Mouse (Mus musculus) liver, embryonic 14.5 days (tissue): Measurements from ENCODE around the gene P2rx2. TPM values are rescaled to one million over a fixed set of nuclear protein-coding genes. Genes with fewer than 3 reads are reported as not detected.

Experiments used
- ATAC-seq: fragments of 200-750 bp; cut with Nextera tagmentation; 2 replicates; pipeline ENCODE4 v1.8.0; 2017; ENCODE audit warnings: moderate number of reproducible peaks, mild to moderate bottlenecking, moderate library complexity; ENCODE audit not compliant: insufficient read depth
- DNase-seq, 3 experiments: peaks; one replicate each; pipeline ENCODE4 v3.0.0-alpha.2; 2012 to 2013; ENCODE audit warnings: low read depth in 3 of 3, low spot score in 3 of 3
- H3K27ac ChIP-seq: fragments of 300-500 bp; sonication (generic); 2 replicates; pipeline ENCODE4 v1.5.1; 2014; ENCODE audit warnings: moderate library complexity, mild to moderate bottlenecking, control low read depth, inconsistent platforms
- H3K27me3 ChIP-seq: fragments of 300-500 bp; sonication (generic); 2 replicates; pipeline ENCODE4 v1.6.1; 2014; ENCODE audit warnings: mild to moderate bottlenecking, low read length, moderate library complexity; ENCODE audit not compliant: control insufficient read depth, insufficient read depth
- H3K36me3 ChIP-seq: fragments of 300-500 bp; sonication (generic); replicated peaks from 2 replicates; pipeline ENCODE4 v1.6.1; 2014; ENCODE audit warnings: low read depth; ENCODE audit not compliant: control insufficient read depth, insufficient read depth
- H3K4me1 ChIP-seq, 2 experiments: fragments of 200-500 bp in 1 of 2; fragments of 300-500 bp in 1 of 2; sonication (generic) in 1 of 2; replicated peaks; 2 replicates each; pipeline ENCODE4 v1.6.1; 2012 to 2014; ENCODE audit warnings: antibody characterized with exemption in 1 of 2, inconsistent platforms in 1 of 2, low read length in 1 of 2; ENCODE audit not compliant: control insufficient read depth in 2 of 2, insufficient read depth in 2 of 2
- H3K4me2 ChIP-seq: fragments of 300-500 bp; sonication (generic); 2 replicates; pipeline ENCODE4 v1.6.1; 2014; ENCODE audit warnings: low read depth, mild to moderate bottlenecking, control low read depth, moderate library complexity
- H3K4me3 ChIP-seq, 2 experiments: fragments of 200-500 bp in 1 of 2; fragments of 300-500 bp in 1 of 2; sonication (generic) in 1 of 2; 2 replicates each; pipeline ENCODE4 v1.5.1; 2012 to 2014; ENCODE audit warnings: low read depth in 2 of 2, low read length in 2 of 2, mild to moderate bottlenecking in 2 of 2, control low read depth in 1 of 2, inconsistent platforms in 1 of 2, moderate library complexity in 1 of 2; ENCODE audit not compliant: insufficient read depth in 1 of 2
- H3K9ac ChIP-seq: fragments of 300-500 bp; sonication (generic); replicated peaks from 2 replicates; pipeline ENCODE4 v1.6.1; 2014; ENCODE audit warnings: mild to moderate bottlenecking, control low read depth, moderate library complexity
- H3K9me3 ChIP-seq: fragments of 300-500 bp; sonication (generic); 2 replicates; pipeline ENCODE4 v1.6.1; 2016; ENCODE audit warnings: low read length, mixed read lengths; ENCODE audit not compliant: control insufficient read depth
- CTCF ChIP-seq: IDR thresholded peaks from 2 replicates; pipeline ENCODE4 v1.5.1; 2016; ENCODE audit warnings: antibody characterized with exemption, low read depth, control low read depth
- EP300 ChIP-seq: IDR thresholded peaks from 2 replicates; pipeline ENCODE4 v1.6.1; 2016; ENCODE audit warnings: antibody characterized with exemption, low read depth
- WGBS: fragments of 180-500 bp; shearing (Covaris S2); extraction: QIAGEN DNeasy Blood & Tissue Kit; methylation state at CpG from one replicate; pipeline ENCODE4 v1.1.7; 2014; ENCODE audit not compliant: insufficient replicate concordance; 5-methylcytosine and 5-hydroxymethylcytosine counted together
- polyA plus RNA-seq, 2 experiments: library from polyadenylated mRNA; depleted of rRNA in 1 of 2; stranded (reverse) in 1 of 2; unstranded in 1 of 2; fragments of >200 nt; fragmentation: Nextera tagmentation in 1 of 2; extraction: Ambion mirVana in 1 of 2; gene quantifications; 2 replicates each; pipeline versions ENCODE4 v1.2.1 to v1.2.3; 2012 to 2014

The P2rx2 gene
- 0.03 and 0.06 TPM in 2 replicates for polyA plus RNA-seq (2012; rRNA removed)
- not detected in 2 replicates for polyA plus RNA-seq (2014; fragmentation: Nextera tagmentation; extraction: Ambion mirVana)

DNA sequence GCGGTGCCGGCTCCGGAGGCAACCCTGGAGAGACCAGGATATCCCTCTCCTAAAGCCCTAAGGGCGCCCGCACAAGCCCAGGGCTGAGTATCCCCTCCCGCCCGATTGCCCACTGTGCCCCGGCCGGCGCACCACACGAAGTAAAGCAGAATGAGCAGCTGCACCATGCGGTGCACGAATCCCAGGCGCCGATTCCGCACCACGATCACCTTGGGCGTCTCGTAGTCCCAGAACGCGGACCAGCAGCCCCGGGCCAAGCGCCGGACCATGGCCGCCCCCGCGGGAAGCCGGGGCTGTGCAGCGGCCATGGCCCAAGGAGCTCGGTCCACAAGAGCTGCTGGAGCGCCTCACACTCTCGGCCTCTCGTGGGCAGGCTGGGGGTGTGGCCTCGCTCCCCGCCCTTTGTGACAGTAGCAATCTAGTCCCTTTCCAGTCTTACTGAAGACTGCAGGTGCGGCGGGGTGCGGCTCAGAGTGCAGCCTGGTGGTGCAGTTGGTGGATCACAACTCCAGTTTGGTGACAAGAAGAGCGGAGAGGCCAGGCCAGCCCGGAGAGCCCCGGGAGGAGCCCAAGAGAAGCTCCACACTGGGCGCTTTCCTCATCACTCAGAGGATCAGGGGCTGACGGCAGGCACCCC lies at the start of gene P2rx2:
P2rx2 (minus strand) TSS at position 565 of the 637 bp plus-strand sequence.
- 4% methylated on average over 43 of the region's 43 CpGs for WGBS
- Histone ChIP-seq H3K4me1 (no peaks in the 10 kb centered on the region), H3K27me3 (peaks cover 23% of the 10 kb centered on the region), H3K27ac (no peak within 1 kb of the TSS), H3K9ac (no peak within 1 kb of the TSS), H3K36me3 (peaks cover 4% of the 10 kb centered on the region), H3K4me3 (peak within 1 kb of the TSS in 1 of 2 experiments; percentile 35; a peak in 3 of 4 replicates), H3K9me3 (no peaks in the 10 kb centered on the region), H3K4me2 (peak within 1 kb of the TSS; percentile 58)
- DNase-seq (no peak), ATAC-seq (peak; percentile 25; the same call in 1 of the 2 replicates)
- TF ChIP-seq EP300 (no peak), CTCF (no peak)

- Histone ChIP-seq H3K9ac (no peak overlapping the region), H3K4me3 (no peak overlapping the region), H3K4me1 (no peaks in the 10 kb centered on the region), H3K27ac (no peak overlapping the region), H3K36me3 (no peaks in the 10 kb centered on the region), H3K4me2 (no peak overlapping the region), H3K9me3 (no peaks in the 10 kb centered on the region), H3K27me3 (no peaks in the 10 kb centered on the region)
- ATAC-seq (no peak), DNase-seq (no peak)
- WGBS, result 67% methylated on average over 5 of the region's 5 CpGs
- TF ChIP-seq CTCF, result no peak
- TF ChIP-seq EP300, result no peak
Observed at GRCm38 (mm10) chr5:110392727-110393126, 49.7 kb upstream of the P2rx2 start.

- no peaks in the 10 kb centered on the region for H3K9me3 ChIP-seq
- no peak overlapping the region for H3K4me2 ChIP-seq
- 74% methylated on average over 4 of the region's 4 CpGs for WGBS
- no peaks in the 10 kb centered on the region for H3K36me3 ChIP-seq
- TF ChIP-seq EP300 (no peak), CTCF (no peak)
- DNase-seq, result no peak
- H3K9ac ChIP-seq, result no peak overlapping the region
- ATAC-seq, result no peak
- H3K4me1 ChIP-seq, result no peaks in the 10 kb centered on the region
- peaks cover 13% of the 10 kb centered on the region for H3K27me3 ChIP-seq
- H3K4me3 ChIP-seq, result no peak overlapping the region
- H3K27ac ChIP-seq, result no peak overlapping the region
Observed at GRCm38 (mm10) chr5:110390631-110391030, 47.6 kb upstream of the P2rx2 start.

DNA sequence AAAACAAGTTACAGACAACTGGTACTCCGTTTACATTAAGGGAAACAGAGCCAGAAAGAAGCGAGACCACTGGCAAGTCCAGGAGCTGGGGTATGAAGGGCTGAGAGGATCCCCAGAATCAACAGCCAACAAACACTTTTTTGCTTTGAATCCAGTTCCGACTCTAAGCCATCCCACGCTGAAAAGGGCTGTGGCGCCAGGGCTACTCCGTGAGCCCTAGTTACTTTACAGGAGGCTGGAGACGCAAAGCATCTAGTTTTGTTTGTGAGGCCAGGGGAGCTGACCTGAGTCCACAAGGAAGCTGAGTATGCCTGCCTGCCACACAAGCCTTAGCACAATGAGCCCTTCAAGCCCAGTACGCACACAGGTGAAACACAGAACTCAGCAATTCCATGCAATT lies 44.3 kb upstream of the P2rx2 start:
- Histone ChIP-seq H3K27me3 (peaks cover 13% of the 10 kb centered on the region), H3K4me3 (peak overlapping the region; percentile 34 to 45), H3K4me2 (peak overlapping the region; percentile 61), H3K36me3 (no peaks in the 10 kb centered on the region), H3K27ac (no peak overlapping the region), H3K9ac (no peak overlapping the region), H3K9me3 (no peaks in the 10 kb centered on the region), H3K4me1 (no peaks in the 10 kb centered on the region)
- whole genome bisulfite sequencing, result 30% methylated on average over 8 of the region's 8 CpGs
- DNase-seq (no peak), ATAC-seq (no peak)
- no peak for TF ChIP-seq CTCF

DNA sequence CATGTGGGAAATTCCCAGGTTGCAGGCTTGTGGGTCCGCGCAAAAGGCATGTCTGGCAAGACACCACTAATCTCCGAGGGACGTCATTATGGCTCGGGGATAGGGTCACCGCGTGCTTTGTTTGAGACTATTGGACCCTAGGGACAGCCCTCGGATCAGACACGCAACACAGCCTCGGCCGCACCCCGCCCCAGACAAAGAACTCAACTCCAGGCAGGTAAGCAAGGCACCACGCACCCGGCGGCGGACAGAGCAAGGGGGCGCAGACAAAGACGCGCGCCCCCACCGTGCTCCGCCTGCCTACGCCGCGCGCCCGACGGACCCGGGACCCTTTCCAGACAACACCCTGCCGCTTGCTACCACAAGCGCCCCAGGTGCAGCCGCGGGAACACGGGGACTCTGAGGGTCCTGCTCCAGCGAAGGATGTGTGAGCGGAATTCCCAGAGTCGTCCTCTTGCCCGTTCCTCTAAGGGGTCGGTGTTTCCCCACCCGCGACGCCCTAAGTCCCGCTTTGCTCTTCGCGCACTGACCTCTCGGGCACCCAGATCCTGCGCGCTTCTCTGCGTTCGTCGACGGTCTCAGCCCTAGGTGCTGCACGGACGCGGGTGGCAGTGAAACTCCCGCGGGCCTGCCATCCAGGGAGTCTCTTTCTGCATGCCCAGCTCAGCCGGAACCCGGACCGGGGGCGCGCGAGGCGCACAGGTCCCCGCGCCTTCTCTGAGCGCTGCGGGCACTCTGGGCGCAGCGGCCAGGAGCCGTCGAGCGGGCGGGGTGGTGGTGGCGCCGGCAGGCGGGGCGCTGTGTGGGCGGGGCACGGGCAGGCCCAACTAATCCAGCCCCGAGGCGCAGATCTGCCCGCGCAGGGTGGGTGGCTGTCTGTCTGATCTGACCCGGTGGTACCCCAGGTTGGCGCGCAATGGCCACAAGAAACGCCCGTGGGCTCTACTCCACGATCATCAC lies 43.6 kb upstream of the P2rx2 start:
- Histone ChIP-seq H3K36me3 (no peaks in the 10 kb centered on the region), H3K4me3 (peak overlapping the region; percentile 34 to 45), H3K27ac (no peak overlapping the region), H3K4me2 (peak overlapping the region; percentile 61), H3K4me1 (no peaks in the 10 kb centered on the region), H3K9me3 (no peaks in the 10 kb centered on the region), H3K27me3 (peaks cover 13% of the 10 kb centered on the region), H3K9ac (no peak overlapping the region)
- ATAC-seq (peak; percentile 63), DNase-seq (no peak)
- TF ChIP-seq CTCF (no peak), EP300 (no peak)
- WGBS, result 5% methylated on average over 89 of the region's 90 CpGs
